Mouse (Mus musculus): ENCODE data around the gene Rbfox3.

GRCm38 (mm10) chr11:118496066-118496689 is 415.2 kb downstream of the Rbfox3 start:
- no peak for TF ChIP-seq EP300 (optimal IDR thresholded peaks at IDR 0.05)
- TF ChIP-seq CTCF (IDR thresholded peaks at IDR 0.05; ENCODE audit: low read depth), result no peak

All from stomach, postnatal 0 days (tissue).